Mouse (Mus musculus) neural tube, embryonic 13.5 days (tissue): Measurements from ENCODE around the gene Ano1. TPM values are rescaled to one million over a fixed set of nuclear protein-coding genes. Genes with fewer than 3 reads are reported as not detected.

Experiments
- ATAC-seq: fragments of 200-750 bp; cut with Nextera tagmentation; 2 replicates; pipeline ENCODE4 v1.8.0; 2017; ENCODE audit warnings: low read depth, mild to moderate bottlenecking, moderate TSS enrichment, moderate library complexity
- H3K27ac ChIP-seq: fragments of 300-500 bp; sonication (generic); replicated peaks from 2 replicates; pipeline ENCODE4 v1.5.1; 2015; ENCODE audit warnings: moderate library complexity, mild to moderate bottlenecking, inconsistent platforms
- H3K27me3 ChIP-seq: fragments of 300-500 bp; sonication (generic); 2 replicates; pipeline ENCODE4 v1.6.1; 2015; ENCODE audit warnings: mild to moderate bottlenecking, inconsistent platforms
- H3K36me3 ChIP-seq: fragments of 300-500 bp; sonication (generic); 2 replicates; pipeline ENCODE4 v1.6.1; 2015; ENCODE audit warnings: mild to moderate bottlenecking, inconsistent platforms
- H3K4me1 ChIP-seq: fragments of 300-500 bp; sonication (generic); replicated peaks from 2 replicates; pipeline ENCODE4 v1.6.1; 2015; ENCODE audit warnings: inconsistent platforms
- H3K4me2 ChIP-seq: fragments of 300-500 bp; sonication (generic); 2 replicates; pipeline ENCODE4 v1.6.1; 2015; ENCODE audit warnings: inconsistent platforms, mild to moderate bottlenecking, moderate library complexity
- H3K4me3 ChIP-seq: fragments of 300-500 bp; sonication (generic); 2 replicates; pipeline ENCODE4 v1.5.1; 2015; ENCODE audit warnings: mild to moderate bottlenecking, inconsistent platforms
- H3K9ac ChIP-seq: fragments of 300-500 bp; sonication (generic); 2 replicates; pipeline ENCODE4 v1.6.1; 2015; ENCODE audit warnings: moderate library complexity, mild to moderate bottlenecking, inconsistent platforms
- H3K9me3 ChIP-seq: fragments of 300-500 bp; sonication (generic); 2 replicates; pipeline ENCODE4 v1.6.1; 2016; ENCODE audit warnings: inconsistent platforms
- WGBS: fragments of 180-500 bp; shearing (Covaris S2); methylation state at CpG from one replicate; pipeline ENCODE4 v1.1.7; 2015; 5-methylcytosine and 5-hydroxymethylcytosine counted together
- polyA plus RNA-seq: library from polyadenylated mRNA; unstranded; fragments of >200 nt; fragmentation: Nextera tagmentation; extraction: Ambion mirVana; gene quantifications from 2 replicates; pipeline ENCODE4 v1.2.1, GENCODE M21; 2015

Ano1 gene
- polyA plus RNA-seq: 3.7 and 3.8 TPM in 2 replicates

DNA sequence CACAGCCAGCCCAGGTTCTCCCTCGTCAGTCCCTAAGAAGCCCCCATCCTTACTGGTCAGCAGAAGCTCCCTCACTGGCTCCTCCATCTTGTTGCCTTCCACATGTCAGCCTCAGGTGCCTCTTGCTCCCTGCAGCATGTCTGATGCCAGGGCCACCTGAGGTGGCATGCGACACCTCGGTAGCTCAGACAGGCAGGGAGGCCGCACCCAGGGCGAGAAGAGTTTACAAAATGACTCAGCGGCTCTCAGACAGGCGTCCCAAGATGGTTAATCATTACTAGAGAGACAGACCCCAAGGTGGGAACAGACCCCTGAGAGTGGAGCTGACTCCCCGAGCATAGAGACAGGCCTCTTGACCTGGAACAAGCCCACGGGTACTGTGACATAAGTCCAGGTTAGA, at the start of gene Ano1:
Gene Ano1 (minus strand): TSS at position 142 of the 400 bp plus-strand sequence.
- no peaks in the 10 kb centered on the region for H3K9me3 ChIP-seq
- H3K4me3 ChIP-seq: no peak within 1 kb of the TSS
- no peak for ATAC-seq
- WGBS: 79% methylated on average over 9 of the region's 9 CpGs
- H3K36me3 ChIP-seq: no peaks in the 10 kb centered on the region
- H3K9ac ChIP-seq: no peak within 1 kb of the TSS
- no peak within 1 kb of the TSS for H3K4me2 ChIP-seq
- H3K27me3 ChIP-seq: no peaks in the 10 kb centered on the region
- no peak within 1 kb of the TSS for H3K27ac ChIP-seq
- no peaks in the 10 kb centered on the region for H3K4me1 ChIP-seq

- ATAC-seq: peak; percentile 73; the same call in 1 of the 2 replicates
- 28% methylated on average over 1 of the region's 1 CpGs for WGBS
These were observed 46.7 kb upstream of the Ano1 start for GRCm38 (mm10) chr7:144798471-144798870.

GRCm38 (mm10) chr7:144796986-144797735, 45.4 kb upstream of the Ano1 start:
- Histone ChIP-seq H3K4me2 (no peak overlapping the region), H3K27me3 (peaks cover 14% of the 10 kb centered on the region), H3K27ac (no peak overlapping the region), H3K36me3 (no peaks in the 10 kb centered on the region), H3K4me1 (peaks cover 15% of the 10 kb centered on the region), H3K9ac (no peak overlapping the region), H3K9me3 (no peaks in the 10 kb centered on the region), H3K4me3 (no peak overlapping the region)
- no peak for ATAC-seq
- 50% methylated on average over 17 of the region's 17 CpGs for WGBS

More at GRCm38 (mm10) chr7:144798471-144798870, 46.7 kb upstream of the Ano1 start:
- no peak overlapping the region for H3K9ac ChIP-seq
- no peak overlapping the region for H3K4me3 ChIP-seq
- no peaks in the 10 kb centered on the region for H3K36me3 ChIP-seq
- no peak overlapping the region for H3K27ac ChIP-seq
- peaks cover 15% of the 10 kb centered on the region for H3K4me1 ChIP-seq
- no peak overlapping the region for H3K4me2 ChIP-seq
- H3K27me3 ChIP-seq: peaks cover 18% of the 10 kb centered on the region
- no peaks in the 10 kb centered on the region for H3K9me3 ChIP-seq

- 79% methylated on average over 9 of the region's 9 CpGs for WGBS
- no peak overlapping the region for H3K27ac ChIP-seq
- H3K4me3 ChIP-seq: no peak overlapping the region
- no peak overlapping the region for H3K4me2 ChIP-seq
- H3K9ac ChIP-seq: no peak overlapping the region
- peaks cover 14% of the 10 kb centered on the region for H3K27me3 ChIP-seq
- H3K9me3 ChIP-seq: no peaks in the 10 kb centered on the region
- H3K36me3 ChIP-seq: no peaks in the 10 kb centered on the region
- H3K4me1 ChIP-seq: peaks cover 15% of the 10 kb centered on the region
- ATAC-seq: no peak
These were observed 44.3 kb upstream of the Ano1 start for GRCm38 (mm10) chr7:144795976-144796474.

DNA sequence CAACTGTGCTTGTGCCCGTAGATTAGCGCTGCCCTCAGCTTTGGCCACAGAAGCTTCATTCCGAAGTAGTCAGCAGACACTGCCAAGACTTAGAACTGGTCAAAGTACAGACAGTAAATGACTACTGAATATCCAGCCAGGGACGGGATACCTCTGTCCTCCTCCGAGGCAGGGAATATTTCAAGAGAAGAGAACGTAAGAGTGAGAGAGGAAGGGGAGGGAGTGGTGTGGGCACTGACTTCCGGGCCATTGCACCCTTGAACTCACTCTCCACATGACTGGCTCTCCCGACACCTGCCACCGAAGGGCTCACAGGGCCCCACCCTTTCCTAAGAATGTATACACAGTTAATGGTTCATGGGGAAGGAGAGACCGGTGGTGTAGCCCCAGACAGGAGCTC, 41.5 kb upstream of the Ano1 start:
- WGBS: 79% methylated on average over 10 of the region's 10 CpGs
- Histone ChIP-seq H3K4me1 (peaks cover 12% of the 10 kb centered on the region), H3K4me3 (no peak overlapping the region), H3K4me2 (no peak overlapping the region), H3K9me3 (no peaks in the 10 kb centered on the region), H3K9ac (no peak overlapping the region), H3K36me3 (no peaks in the 10 kb centered on the region), H3K27me3 (peaks cover 7% of the 10 kb centered on the region; the same call in 1 of the 2 replicates), H3K27ac (no peak overlapping the region)
- no peak for ATAC-seq

- Histone ChIP-seq H3K27ac (no peak overlapping the region), H3K4me1 (no peaks in the 10 kb centered on the region; the same call in 1 of the 2 replicates), H3K27me3 (peaks cover 7% of the 10 kb centered on the region; the same call in 1 of the 2 replicates), H3K4me2 (no peak overlapping the region), H3K4me3 (no peak overlapping the region), H3K9ac (no peak overlapping the region), H3K36me3 (no peaks in the 10 kb centered on the region), H3K9me3 (no peaks in the 10 kb centered on the region)
- 93% methylated on average over 7 of the region's 7 CpGs for WGBS
- no peak for ATAC-seq
These were observed 39.7 kb upstream of the Ano1 start for GRCm38 (mm10) chr7:144791426-144791825.

- no peak overlapping the region for H3K27ac ChIP-seq
- H3K36me3 ChIP-seq: no peaks in the 10 kb centered on the region
- peaks cover 7% of the 10 kb centered on the region; the same call in 1 of the 2 replicates for H3K27me3 ChIP-seq
- H3K9ac ChIP-seq: no peak overlapping the region
- no peaks in the 10 kb centered on the region for H3K9me3 ChIP-seq
- WGBS: 42% methylated on average over 36 of the region's 36 CpGs
- no peak for ATAC-seq
- H3K4me1 ChIP-seq: no peaks in the 10 kb centered on the region
- H3K4me2 ChIP-seq: peak overlapping the region; percentile 52
- peak overlapping the region; percentile 30 for H3K4me3 ChIP-seq
These were observed 38.1 kb upstream of the Ano1 start for GRCm38 (mm10) chr7:144789601-144790556.

DNA sequence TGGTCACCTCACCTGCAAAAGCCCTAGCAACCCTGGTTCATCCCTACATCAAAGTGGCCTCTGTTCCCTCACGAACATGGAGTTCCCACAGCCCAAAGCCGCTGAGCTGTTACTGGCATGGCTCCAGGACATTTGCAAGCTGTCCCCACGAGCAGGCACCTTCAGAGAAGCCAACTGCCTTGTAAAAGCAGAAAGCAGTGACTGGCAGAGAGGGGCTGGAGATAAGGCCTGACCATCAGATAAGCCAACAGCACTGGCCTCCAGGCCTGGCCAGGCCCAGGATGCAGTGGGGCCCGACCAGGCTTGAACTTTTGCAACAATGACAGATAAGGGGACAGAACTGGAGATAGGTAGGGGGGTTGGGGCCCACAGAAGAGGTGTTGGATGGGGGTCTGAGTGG, 36.9 kb upstream of the Ano1 start:
- no peak overlapping the region for H3K27ac ChIP-seq
- H3K4me3 ChIP-seq: no peak overlapping the region
- H3K4me1 ChIP-seq: no peaks in the 10 kb centered on the region
- no peaks in the 10 kb centered on the region for H3K9me3 ChIP-seq
- H3K9ac ChIP-seq: no peak overlapping the region
- 60% methylated on average over 4 of the region's 4 CpGs for WGBS
- H3K4me2 ChIP-seq: no peak overlapping the region
- H3K36me3 ChIP-seq: no peaks in the 10 kb centered on the region
- no peaks in the 10 kb centered on the region; the same call in 1 of the 2 replicates for H3K27me3 ChIP-seq
- ATAC-seq: no peak

DNA sequence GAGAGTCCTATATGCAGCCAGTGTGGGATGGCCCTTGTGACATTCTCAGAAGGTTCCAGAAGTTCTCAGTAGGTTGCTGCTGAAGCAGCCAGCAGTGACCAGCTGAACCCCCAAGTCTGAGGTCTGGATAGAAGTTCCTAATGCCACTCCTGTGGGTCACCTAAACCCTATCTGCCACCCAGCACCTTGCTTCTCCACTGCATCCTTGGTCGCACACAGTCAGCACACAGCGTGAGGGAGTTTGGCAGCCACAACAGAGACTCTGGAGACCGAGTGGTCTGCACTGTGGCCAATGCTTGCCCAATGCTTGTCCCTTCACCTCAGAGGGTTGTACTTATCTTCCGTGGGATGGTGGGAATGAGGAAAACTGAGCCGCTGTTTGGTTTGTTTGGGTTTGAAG, 35.7 kb upstream of the Ano1 start:
- Histone ChIP-seq H3K27ac (no peak overlapping the region), H3K9ac (no peak overlapping the region), H3K9me3 (no peaks in the 10 kb centered on the region), H3K4me2 (no peak overlapping the region), H3K36me3 (no peaks in the 10 kb centered on the region), H3K4me1 (no peaks in the 10 kb centered on the region), H3K27me3 (no peaks in the 10 kb centered on the region; the same call in 1 of the 2 replicates), H3K4me3 (no peak overlapping the region)
- WGBS: 90% methylated on average over 5 of the region's 5 CpGs
- ATAC-seq: no peak

GRCm38 (mm10) chr7:144786571-144786970, 34.8 kb upstream of the Ano1 start:
- H3K27me3 ChIP-seq: no peaks in the 10 kb centered on the region; the same call in 1 of the 2 replicates
- H3K4me1 ChIP-seq: no peaks in the 10 kb centered on the region
- no peak overlapping the region for H3K9ac ChIP-seq
- no peak overlapping the region for H3K4me3 ChIP-seq
- H3K36me3 ChIP-seq: no peaks in the 10 kb centered on the region
- H3K4me2 ChIP-seq: no peak overlapping the region
- ATAC-seq: no peak
- no peak overlapping the region for H3K27ac ChIP-seq
- 70% methylated on average over 3 of the region's 3 CpGs for WGBS
- no peaks in the 10 kb centered on the region for H3K9me3 ChIP-seq

DNA sequence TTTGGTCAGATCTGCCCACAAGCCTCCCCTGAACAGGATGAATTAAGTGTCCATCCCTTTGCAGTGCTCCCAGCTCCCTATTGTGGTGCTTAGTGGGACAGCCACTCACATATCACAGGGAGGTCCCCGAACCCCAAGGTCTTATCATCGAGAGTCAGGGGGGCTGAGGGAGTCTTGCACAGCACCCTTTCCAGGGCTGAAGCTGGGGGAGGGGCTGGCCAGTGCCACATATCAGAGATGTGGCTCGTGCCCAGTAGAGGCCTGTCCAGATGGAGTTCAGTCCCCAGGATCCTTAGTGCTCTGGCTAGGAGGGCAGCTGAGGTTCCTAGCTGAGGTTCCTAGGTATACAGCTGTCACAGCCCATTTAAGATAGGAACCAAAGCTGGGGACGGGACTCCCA, 32.4 kb upstream of the Ano1 start:
- no peaks in the 10 kb centered on the region for H3K4me1 ChIP-seq
- 72% methylated on average over 4 of the region's 4 CpGs for WGBS
- ATAC-seq: no peak

DNA sequence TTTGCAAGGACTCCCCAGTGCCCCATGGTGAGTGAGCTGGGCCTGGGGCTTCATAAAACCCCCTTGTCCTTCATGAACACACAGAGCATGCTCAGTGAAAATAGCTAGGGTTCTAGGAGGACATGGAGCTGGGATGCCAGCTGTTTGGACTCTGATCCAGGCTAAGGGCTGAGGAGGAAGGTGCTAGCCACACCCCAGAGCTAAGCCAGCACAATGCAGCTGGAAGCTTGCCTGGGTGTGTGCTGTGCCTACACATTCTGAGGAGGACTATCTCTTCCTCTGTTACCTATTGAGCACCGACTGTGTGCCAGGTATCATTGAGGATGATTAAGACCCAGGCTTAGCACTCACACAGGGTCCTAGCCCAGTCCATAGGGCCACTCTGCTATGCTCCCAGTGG, 30.6 kb upstream of the Ano1 start:
- no peaks in the 10 kb centered on the region for H3K9me3 ChIP-seq
- no peak overlapping the region for H3K4me2 ChIP-seq
- no peaks in the 10 kb centered on the region for H3K4me1 ChIP-seq
- H3K9ac ChIP-seq: no peak overlapping the region
- WGBS: 93% methylated on average over 1 of the region's 1 CpGs
- no peak overlapping the region for H3K27ac ChIP-seq
- ATAC-seq: no peak
- H3K36me3 ChIP-seq: no peaks in the 10 kb centered on the region
- H3K4me3 ChIP-seq: no peak overlapping the region
- H3K27me3 ChIP-seq: no peaks in the 10 kb centered on the region

More for the DNA sequence above, 32.4 kb upstream of the Ano1 start:
- H3K27me3 ChIP-seq: no peaks in the 10 kb centered on the region; the same call in 1 of the 2 replicates
- H3K4me3 ChIP-seq: no peak overlapping the region
- no peak overlapping the region for H3K27ac ChIP-seq
- no peak overlapping the region for H3K9ac ChIP-seq
- H3K9me3 ChIP-seq: no peaks in the 10 kb centered on the region
- H3K4me2 ChIP-seq: no peak overlapping the region
- H3K36me3 ChIP-seq: no peaks in the 10 kb centered on the region
